Mouse (Mus musculus): ENCODE measurements around the gene Gm49661. TPM values are rescaled to one million over a fixed set of nuclear protein-coding genes. Genes with fewer than 3 reads are reported as not detected.

Gene Gm49661
- total and polyA plus RNA-seq, 3 experiments: not detected

- Histone ChIP-seq H3K36me3 (replicated peaks) (peaks cover 6% of the 10 kb centered on the region), H3K4me3 (ENCODE audit: low read depth, low read length) (no peak overlapping the region; the same call in 1 of the 2 replicates), H3K4me1 (ENCODE audit: insufficient read depth, low read depth, low read length) (peaks cover 36% of the 10 kb centered on the region), H3K9me3 (replicated peaks) (no peaks in the 10 kb centered on the region), H3K27me3 (ENCODE audit: insufficient read depth, low read length) (peaks cover 38% of the 10 kb centered on the region)
- peak; percentile 54 for TF ChIP-seq CTCF (IDR thresholded peaks at IDR 0.05; ENCODE audit: low read depth, low read length)
- no peak for TF ChIP-seq GATA2 (IDR thresholded peaks at IDR 0.05; ENCODE audit: borderline replicate concordance, low read depth, low read length)
- ATAC-seq (ENCODE audit: extremely low read depth, insufficient number of reproducible peaks, low FRiP score, poor library complexity, severe bottlenecking) (no peak), DNase-seq (ENCODE audit: low spot score) (peak; percentile 55)
Measured at GRCm38 (mm10) chr8:84928456-84929306, 40.6 kb downstream of the Gm49661 start.

- Histone ChIP-seq H3K27me3 (ENCODE audit: insufficient read depth, low read length) (peaks cover 35% of the 10 kb centered on the region), H3K9me3 (replicated peaks) (no peaks in the 10 kb centered on the region), H3K36me3 (replicated peaks) (peaks cover 12% of the 10 kb centered on the region), H3K4me3 (ENCODE audit: low read depth, low read length) (no peak overlapping the region), H3K4me1 (ENCODE audit: insufficient read depth, low read depth, low read length) (peaks cover 39% of the 10 kb centered on the region)
- DNase-seq (ENCODE audit: low spot score) (no peak), ATAC-seq (ENCODE audit: extremely low read depth, insufficient number of reproducible peaks, low FRiP score, poor library complexity, severe bottlenecking) (no peak)
- TF ChIP-seq TAL1 (conservative IDR thresholded peaks at IDR 0.05; ENCODE audit: low read depth, low read length) (no peak), GATA1 (IDR thresholded peaks at IDR 0.05; ENCODE audit: borderline replicate concordance, low read length) (no peak), POLR2AphosphoS5 (IDR thresholded peaks at IDR 0.05; ENCODE audit: insufficient replicate concordance, low read depth, low read length) (no peak), GATA2 (IDR thresholded peaks at IDR 0.05; ENCODE audit: borderline replicate concordance, low read depth, low read length) (no peak), CTCF (IDR thresholded peaks at IDR 0.05; ENCODE audit: low read depth, low read length) (no peak)
Measured at GRCm38 (mm10) chr8:84927513-84927912, 41.7 kb downstream of the Gm49661 start.

- H3K36me3 ChIP-seq (replicated peaks): peaks cover 30% of the 10 kb centered on the region
- TF ChIP-seq GATA2 (IDR thresholded peaks at IDR 0.05; ENCODE audit: borderline replicate concordance, low read depth, low read length) (no peak), CTCF (IDR thresholded peaks at IDR 0.05; ENCODE audit: low read depth, low read length) (no peak), TAL1 (conservative IDR thresholded peaks at IDR 0.05; ENCODE audit: low read depth, low read length) (no peak), GATA1 (IDR thresholded peaks at IDR 0.05; ENCODE audit: borderline replicate concordance, low read length) (no peak), POLR2AphosphoS5 (IDR thresholded peaks at IDR 0.05; ENCODE audit: insufficient replicate concordance, low read depth, low read length) (no peak)
- no peak for ATAC-seq (ENCODE audit: extremely low read depth, insufficient number of reproducible peaks, low FRiP score, poor library complexity, severe bottlenecking)
Measured at GRCm38 (mm10) chr8:84925557-84925956, 43.7 kb downstream of the Gm49661 start.

GRCm38 (mm10) chr8:84921596-84921995 is 47.6 kb downstream of the Gm49661 start:
- no peaks in the 10 kb centered on the region for H3K27me3 ChIP-seq (ENCODE audit: insufficient read depth, low read length)

More at GRCm38 (mm10) chr8:84925557-84925956, 43.7 kb downstream of the Gm49661 start:
- Histone ChIP-seq H3K27me3 (ENCODE audit: insufficient read depth, low read length) (peaks cover 28% of the 10 kb centered on the region), H3K4me1 (ENCODE audit: insufficient read depth, low read depth, low read length) (peaks cover 40% of the 10 kb centered on the region), H3K9me3 (replicated peaks) (no peaks in the 10 kb centered on the region), H3K4me3 (ENCODE audit: low read depth, low read length) (no peak overlapping the region)
- no peak for DNase-seq (ENCODE audit: low spot score)

GRCm38 (mm10) chr8:84918646-84919045 is 50.6 kb downstream of the Gm49661 start:
- DNase-seq (ENCODE audit: low spot score) (no peak), ATAC-seq (ENCODE audit: extremely low read depth, insufficient number of reproducible peaks, low FRiP score, poor library complexity, severe bottlenecking) (no peak)
- TF ChIP-seq TAL1 (conservative IDR thresholded peaks at IDR 0.05; ENCODE audit: low read depth, low read length) (no peak), GATA1 (IDR thresholded peaks at IDR 0.05; ENCODE audit: borderline replicate concordance, low read length) (no peak), CTCF (IDR thresholded peaks at IDR 0.05; ENCODE audit: low read depth, low read length) (no peak), POLR2AphosphoS5 (IDR thresholded peaks at IDR 0.05; ENCODE audit: insufficient replicate concordance, low read depth, low read length) (no peak), GATA2 (IDR thresholded peaks at IDR 0.05; ENCODE audit: borderline replicate concordance, low read depth, low read length) (no peak)
- H3K9me3 ChIP-seq (replicated peaks): no peaks in the 10 kb centered on the region
- H3K36me3 ChIP-seq (replicated peaks): peaks cover 86% of the 10 kb centered on the region
- H3K4me1 ChIP-seq (ENCODE audit: insufficient read depth, low read depth, low read length): peaks cover 40% of the 10 kb centered on the region
- H3K4me3 ChIP-seq (ENCODE audit: low read depth, low read length): no peak overlapping the region
- no peaks in the 10 kb centered on the region for H3K27me3 ChIP-seq (ENCODE audit: insufficient read depth, low read length)

More at GRCm38 (mm10) chr8:84921596-84921995, 47.6 kb downstream of the Gm49661 start:
- Histone ChIP-seq H3K9me3 (replicated peaks) (no peaks in the 10 kb centered on the region), H3K4me1 (ENCODE audit: insufficient read depth, low read depth, low read length) (peaks cover 33% of the 10 kb centered on the region), H3K36me3 (replicated peaks) (peaks cover 70% of the 10 kb centered on the region), H3K4me3 (ENCODE audit: low read depth, low read length) (no peak overlapping the region)
- TF ChIP-seq GATA2 (IDR thresholded peaks at IDR 0.05; ENCODE audit: borderline replicate concordance, low read depth, low read length): no peak
- no peak for TF ChIP-seq GATA1 (IDR thresholded peaks at IDR 0.05; ENCODE audit: borderline replicate concordance, low read length)
- no peak for TF ChIP-seq TAL1 (conservative IDR thresholded peaks at IDR 0.05; ENCODE audit: low read depth, low read length)
- no peak for TF ChIP-seq CTCF (IDR thresholded peaks at IDR 0.05; ENCODE audit: low read depth, low read length)
- no peak for TF ChIP-seq POLR2AphosphoS5 (IDR thresholded peaks at IDR 0.05; ENCODE audit: insufficient replicate concordance, low read depth, low read length)
- no peak for DNase-seq (ENCODE audit: low spot score)
- no peak for ATAC-seq (ENCODE audit: extremely low read depth, insufficient number of reproducible peaks, low FRiP score, poor library complexity, severe bottlenecking)

- no peak for ATAC-seq (ENCODE audit: extremely low read depth, insufficient number of reproducible peaks, low FRiP score, poor library complexity, severe bottlenecking)
- H3K4me3 ChIP-seq (ENCODE audit: low read depth, low read length): no peak overlapping the region
- no peaks in the 10 kb centered on the region for H3K9me3 ChIP-seq (replicated peaks)
- no peak for DNase-seq (ENCODE audit: low spot score)
- peaks cover 43% of the 10 kb centered on the region for H3K4me1 ChIP-seq (ENCODE audit: insufficient read depth, low read depth, low read length)
- H3K27me3 ChIP-seq (ENCODE audit: insufficient read depth, low read length): no peaks in the 10 kb centered on the region
- H3K36me3 ChIP-seq (replicated peaks): peaks cover 84% of the 10 kb centered on the region
- no peak for TF ChIP-seq CTCF (IDR thresholded peaks at IDR 0.05; ENCODE audit: low read depth, low read length)
- no peak for TF ChIP-seq GATA2 (IDR thresholded peaks at IDR 0.05; ENCODE audit: borderline replicate concordance, low read depth, low read length)
- TF ChIP-seq GATA1 (IDR thresholded peaks at IDR 0.05; ENCODE audit: borderline replicate concordance, low read length): no peak
Measured at GRCm38 (mm10) chr8:84917781-84918180, 51.5 kb downstream of the Gm49661 start.

Other genes with a start within 250 kb of the Gm49661 start
Only the 20 nearest of the 29 such genes appear.
- 35.3 and 39.6 TPM in 2 replicates for gene Farsa, start 112.4 kb downstream of the Gm49661 start, total RNA-seq (2014; fragmentation: Nextera tagmentation)
- 182 and 203 TPM in 2 replicates for gene Farsa, start 112.4 kb downstream of the Gm49661 start, total RNA-seq (2017)
- gene Farsa, start 112.4 kb downstream of the Gm49661 start, polyA plus RNA-seq (2012): 138 and 152 TPM in 2 replicates
- gene Syce2, start 97.3 kb downstream of the Gm49661 start, total RNA-seq (2014; fragmentation: Nextera tagmentation): 370 and 371 TPM in 2 replicates
- 319 and 358 TPM in 2 replicates for gene Syce2, start 97.3 kb downstream of the Gm49661 start, total RNA-seq (2017)
- 261 and 336 TPM in 2 replicates for gene Syce2, start 97.3 kb downstream of the Gm49661 start, polyA plus RNA-seq (2012)
- 17.7 and 26.6 TPM in 2 replicates for gene Gcdh, start 75.5 kb downstream of the Gm49661 start, total RNA-seq (2014; fragmentation: Nextera tagmentation)
- 35.2 and 45.8 TPM in 2 replicates for gene Gcdh, start 75.5 kb downstream of the Gm49661 start, total RNA-seq (2017)
- gene Gcdh, start 75.5 kb downstream of the Gm49661 start, polyA plus RNA-seq (2012): 66.4 and 69.8 TPM in 2 replicates
- gene Klf1, start 67.5 kb downstream of the Gm49661 start, total RNA-seq (2014; fragmentation: Nextera tagmentation): 69.9 and 75.0 TPM in 2 replicates
- 51.5 and 56.1 TPM in 2 replicates for gene Klf1, start 67.5 kb downstream of the Gm49661 start, total RNA-seq (2017)
- 193 and 253 TPM in 2 replicates for gene Klf1, start 67.5 kb downstream of the Gm49661 start, polyA plus RNA-seq (2012)
- 116 and 118 TPM in 2 replicates for gene Dnase2a, start 60.9 kb downstream of the Gm49661 start, total RNA-seq (2014; fragmentation: Nextera tagmentation)
- gene Dnase2a, start 60.9 kb downstream of the Gm49661 start, total RNA-seq (2017): 147 and 170 TPM in 2 replicates
- 40.2 and 75.0 TPM in 2 replicates for gene Dnase2a, start 60.9 kb downstream of the Gm49661 start, polyA plus RNA-seq (2012)
- gene Mast1, start 32.1 kb downstream of the Gm49661 start, total RNA-seq (2014; fragmentation: Nextera tagmentation): not detected in 2 replicates
- gene Mast1, start 32.1 kb downstream of the Gm49661 start, total RNA-seq (2017): 0.23 and 0.27 TPM in 2 replicates
- 0.16 and 0.25 TPM in 2 replicates for gene Mast1, start 32.1 kb downstream of the Gm49661 start, polyA plus RNA-seq (2012)
- gene Rtbdn, start 22.4 kb downstream of the Gm49661 start, total RNA-seq (2014; fragmentation: Nextera tagmentation): not detected in 2 replicates
- 0.11 and 0.12 TPM in 2 replicates for gene Rtbdn, start 22.4 kb downstream of the Gm49661 start, total RNA-seq (2017)
- not detected in 2 replicates for gene Rtbdn, start 22.4 kb downstream of the Gm49661 start, polyA plus RNA-seq (2012)
- gene Prdx2, start 154 bp upstream of the Gm49661 start, total RNA-seq (2014; fragmentation: Nextera tagmentation): 134 and 185 TPM in 2 replicates
- 299 and 388 TPM in 2 replicates for gene Prdx2, start 154 bp upstream of the Gm49661 start, total RNA-seq (2017)
- gene Prdx2, start 154 bp upstream of the Gm49661 start, polyA plus RNA-seq (2012): 19.6 and 86.4 TPM in 2 replicates
- 162 and 174 TPM in 2 replicates for gene Rnaseh2a, start 334 bp upstream of the Gm49661 start, total RNA-seq (2014; fragmentation: Nextera tagmentation)
- 94.1 and 132 TPM in 2 replicates for gene Rnaseh2a, start 334 bp upstream of the Gm49661 start, total RNA-seq (2017)
- 477 and 636 TPM in 2 replicates for gene Rnaseh2a, start 334 bp upstream of the Gm49661 start, polyA plus RNA-seq (2012)
- gene Junb, start 9.3 kb upstream of the Gm49661 start, total RNA-seq (2014; fragmentation: Nextera tagmentation): 25.6 and 38.5 TPM in 2 replicates
- gene Junb, start 9.3 kb upstream of the Gm49661 start, total RNA-seq (2017): 23.8 and 33.6 TPM in 2 replicates
- gene Junb, start 9.3 kb upstream of the Gm49661 start, polyA plus RNA-seq (2012): 66.8 and 78.5 TPM in 2 replicates
- gene Hook2, start 21.2 kb upstream of the Gm49661 start, total RNA-seq (2014; fragmentation: Nextera tagmentation): 2.7 and 3.4 TPM in 2 replicates
- gene Hook2, start 21.2 kb upstream of the Gm49661 start, total RNA-seq (2017): 7.9 and 8.2 TPM in 2 replicates
- gene Hook2, start 21.2 kb upstream of the Gm49661 start, polyA plus RNA-seq (2012): 12.2 and 12.7 TPM in 2 replicates
- gene Best2, start 45.1 kb upstream of the Gm49661 start, total RNA-seq (2014; fragmentation: Nextera tagmentation): not detected in 2 replicates
- gene Best2, start 45.1 kb upstream of the Gm49661 start, total RNA-seq (2017): 0.12 TPM in 1 of 2 replicates, not detected in the other
- not detected in 2 replicates for gene Best2, start 45.1 kb upstream of the Gm49661 start, polyA plus RNA-seq (2012)
- gene Asna1, start 55.8 kb upstream of the Gm49661 start, total RNA-seq (2014; fragmentation: Nextera tagmentation): 83.6 and 104 TPM in 2 replicates
- 110 and 139 TPM in 2 replicates for gene Asna1, start 55.8 kb upstream of the Gm49661 start, total RNA-seq (2017)
- gene Asna1, start 55.8 kb upstream of the Gm49661 start, polyA plus RNA-seq (2012): 103 and 136 TPM in 2 replicates
- 61.3 and 64.2 TPM in 2 replicates for gene Trir, start 57.4 kb upstream of the Gm49661 start, total RNA-seq (2014; fragmentation: Nextera tagmentation)
- 151 and 196 TPM in 2 replicates for gene Trir, start 57.4 kb upstream of the Gm49661 start, total RNA-seq (2017)
- 263 and 317 TPM in 2 replicates for gene Trir, start 57.4 kb upstream of the Gm49661 start, polyA plus RNA-seq (2012)
- gene Tnpo2, start 67.5 kb upstream of the Gm49661 start, total RNA-seq (2014; fragmentation: Nextera tagmentation): 83.8 and 92.5 TPM in 2 replicates
- 38.9 and 52.8 TPM in 2 replicates for gene Tnpo2, start 67.5 kb upstream of the Gm49661 start, total RNA-seq (2017)
- 20.0 and 26.5 TPM in 2 replicates for gene Tnpo2, start 67.5 kb upstream of the Gm49661 start, polyA plus RNA-seq (2012)
- gene Fbxw9, start 90.6 kb upstream of the Gm49661 start, total RNA-seq (2014; fragmentation: Nextera tagmentation): 10.4 and 17.0 TPM in 2 replicates
- 15.9 and 16.1 TPM in 2 replicates for gene Fbxw9, start 90.6 kb upstream of the Gm49661 start, total RNA-seq (2017)
- 33.7 and 34.7 TPM in 2 replicates for gene Fbxw9, start 90.6 kb upstream of the Gm49661 start, polyA plus RNA-seq (2012)
- not detected in 2 replicates for gene Gm5741, start 98.5 kb upstream of the Gm49661 start, total RNA-seq (2014; fragmentation: Nextera tagmentation)
- 0.99 and 1.0 TPM in 2 replicates for gene Gm5741, start 98.5 kb upstream of the Gm49661 start, total RNA-seq (2017)
- gene Gm5741, start 98.5 kb upstream of the Gm49661 start, polyA plus RNA-seq (2012): 0.89 and 1.8 TPM in 2 replicates
- gene Dhps, start 102.3 kb upstream of the Gm49661 start, total RNA-seq (2014; fragmentation: Nextera tagmentation): 42.9 and 58.5 TPM in 2 replicates
- 33.9 and 36.2 TPM in 2 replicates for gene Dhps, start 102.3 kb upstream of the Gm49661 start, total RNA-seq (2017)
- gene Dhps, start 102.3 kb upstream of the Gm49661 start, polyA plus RNA-seq (2012): 27.3 and 41.7 TPM in 2 replicates
- gene Wdr83os, start 111.3 kb upstream of the Gm49661 start, total RNA-seq (2014; fragmentation: Nextera tagmentation): 79.0 and 99.0 TPM in 2 replicates
- gene Wdr83os, start 111.3 kb upstream of the Gm49661 start, total RNA-seq (2017): 22.0 and 29.4 TPM in 2 replicates
- 5.0 and 11.7 TPM in 2 replicates for gene Wdr83os, start 111.3 kb upstream of the Gm49661 start, polyA plus RNA-seq (2012)
- gene Wdr83, start 111.9 kb upstream of the Gm49661 start, total RNA-seq (2014; fragmentation: Nextera tagmentation): 22.4 and 23.8 TPM in 2 replicates
- gene Wdr83, start 111.9 kb upstream of the Gm49661 start, total RNA-seq (2017): 27.2 and 28.4 TPM in 2 replicates
- gene Wdr83, start 111.9 kb upstream of the Gm49661 start, polyA plus RNA-seq (2012): 24.2 and 38.9 TPM in 2 replicates

Data from G1E (cell line).